Mouse (Mus musculus): ENCODE data around the gene Ptgs1.

DNA sequence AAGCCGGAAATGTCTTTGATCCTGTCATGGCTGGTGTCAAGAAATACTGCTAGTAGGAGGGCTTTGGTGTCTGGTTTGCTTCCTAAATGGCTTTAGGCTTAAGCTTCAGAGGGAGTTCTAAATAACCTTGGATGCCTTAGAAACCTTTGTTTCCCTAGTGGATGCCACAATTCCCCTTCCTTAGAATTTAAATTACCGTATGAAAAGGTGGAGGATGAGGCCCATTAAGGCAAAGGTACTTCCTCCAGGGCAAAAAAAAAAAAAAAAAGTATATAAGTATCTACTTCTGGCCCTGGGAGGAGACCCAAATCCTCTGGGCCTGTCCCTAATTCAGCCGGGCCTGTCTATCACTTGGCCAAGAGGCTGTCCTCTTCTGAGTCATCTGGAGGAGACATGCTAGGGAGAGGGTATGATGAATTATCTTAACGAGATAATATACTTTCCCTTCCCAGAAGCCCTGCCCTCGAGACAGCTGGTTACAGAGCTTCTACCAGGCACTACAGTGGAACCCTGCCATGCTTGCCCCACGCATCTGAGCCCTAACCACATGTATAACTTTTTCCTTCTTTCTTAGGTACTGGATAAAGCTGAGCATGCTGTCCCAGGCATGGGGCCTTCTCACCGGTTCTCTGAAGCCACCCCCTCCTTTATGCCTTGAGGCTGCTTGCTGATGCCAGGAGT, 7.9 kb upstream of the Ptgs1 start:
- TF ChIP-seq CTCF (IDR thresholded peaks at IDR 0.05; ENCODE audit: control insufficient read depth, insufficient read depth, insufficient replicate concordance, low read depth, low read length) (no peak), POLR2A (IDR thresholded peaks at IDR 0.05; ENCODE audit: control insufficient read depth, low read depth, low read length) (no peak)

Measured in testis, adult 2 months (tissue).